Mouse (Mus musculus) forebrain, embryonic 11.5 days (tissue): ENCODE measurements at regions not wholly inside any gene's neighbourhood (a gene's known extent, or its start where the extent isn't known, plus 50 kb on each side); places are given as distances from the start of the nearest gene placed in this dataset.

Experiments
- ATAC-seq: fragments of 200-750 bp; cut with Nextera tagmentation; replicated peaks from 2 replicates; pipeline ENCODE4 v1.8.0; 2017; ENCODE audit warnings: moderate TSS enrichment; ENCODE audit not compliant: low FRiP score
- DNase-seq: peaks from one replicate; pipeline ENCODE4 v3.0.0-alpha.2; 2017; ENCODE audit warnings: low spot score
- H3K27ac ChIP-seq: fragments of 300-500 bp; sonication (generic); 2 replicates; pipeline ENCODE4 v1.5.1; 2014; ENCODE audit warnings: low read depth, low read length
- H3K27me3 ChIP-seq: fragments of 300-500 bp; sonication (generic); 2 replicates; pipeline ENCODE4 v1.6.1; 2014; ENCODE audit warnings: mild to moderate bottlenecking, low read length, mixed read lengths; ENCODE audit not compliant: control insufficient read depth, insufficient read depth
- H3K36me3 ChIP-seq: fragments of 300-500 bp; sonication (generic); 2 replicates; pipeline ENCODE4 v1.6.1; 2014; ENCODE audit warnings: mild to moderate bottlenecking, low read length, moderate library complexity, mixed read lengths; ENCODE audit not compliant: control insufficient read depth, insufficient read depth
- H3K4me1 ChIP-seq: fragments of 300-500 bp; sonication (generic); replicated peaks from 2 replicates; pipeline ENCODE4 v1.6.1; 2014; ENCODE audit warnings: low read length, mixed read lengths; ENCODE audit not compliant: control insufficient read depth, insufficient read depth
- H3K4me2 ChIP-seq: fragments of 300-500 bp; sonication (generic); 2 replicates; pipeline ENCODE4 v1.6.1; 2014; ENCODE audit warnings: low read depth, mild to moderate bottlenecking, low read length, moderate library complexity, mixed read lengths; ENCODE audit not compliant: severe bottlenecking
- H3K4me3 ChIP-seq: fragments of 300-500 bp; sonication (generic); 2 replicates; pipeline ENCODE4 v1.5.1; 2014; ENCODE audit warnings: low read depth, low read length
- H3K9ac ChIP-seq: fragments of 300-500 bp; sonication (generic); 2 replicates; pipeline ENCODE4 v1.6.1; 2014; ENCODE audit warnings: low read length
- H3K9me3 ChIP-seq: fragments of 300-500 bp; sonication (generic); 2 replicates; pipeline ENCODE4 v1.6.1; 2016; ENCODE audit warnings: low read length, mixed read lengths; ENCODE audit not compliant: control insufficient read depth
- WGBS: fragments of 180-500 bp; shearing (Covaris S2); extraction: QIAGEN DNeasy Blood & Tissue Kit; methylation state at CpG from one replicate; pipeline ENCODE4 v1.1.7; 2014; 5-methylcytosine and 5-hydroxymethylcytosine counted together

- DNase-seq: no peak
- no peaks in the 10 kb centered on the region for H3K27me3 ChIP-seq
- H3K4me1 ChIP-seq: 0 out of 2 replicates have a peak, but pooled peaks cover 1% of the 10 kb centered on the region
- no peak overlapping the region for H3K4me3 ChIP-seq
- 89% methylated on average over 4 of the region's 4 CpGs for WGBS
- ATAC-seq: no peak
- no peaks in the 10 kb centered on the region for H3K9me3 ChIP-seq
- H3K36me3 ChIP-seq: no peaks in the 10 kb centered on the region
- no peak overlapping the region for H3K4me2 ChIP-seq
- H3K27ac ChIP-seq: no peak overlapping the region
- no peak overlapping the region for H3K9ac ChIP-seq
These were observed 267.3 kb upstream of the Lyplal1 start for GRCm38 (mm10) chr1:186384440-186384839.

DNA sequence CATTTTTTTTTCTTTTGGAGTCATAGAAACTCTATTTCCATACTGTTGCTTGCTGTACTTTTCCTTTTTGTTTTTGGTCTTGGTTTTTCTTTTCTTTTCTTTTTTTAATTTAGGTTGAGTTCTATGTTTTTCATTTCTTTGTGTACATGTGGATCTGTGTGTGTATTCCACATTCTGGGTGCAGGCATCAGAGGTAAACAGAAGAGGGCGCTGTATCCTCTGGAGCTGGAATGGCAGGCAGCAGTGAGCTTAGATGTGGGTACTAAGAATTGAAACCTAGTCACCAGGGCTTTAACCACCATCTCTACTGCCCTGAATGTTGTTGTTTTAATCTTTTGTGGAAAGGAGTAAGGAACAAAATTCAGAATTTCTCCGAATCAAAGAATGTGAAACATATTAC is 266.3 kb upstream of the Lyplal1 start:
- no peaks in the 10 kb centered on the region for H3K9me3 ChIP-seq
- H3K27me3 ChIP-seq: no peaks in the 10 kb centered on the region
- H3K4me3 ChIP-seq: no peak overlapping the region
- H3K9ac ChIP-seq: no peak overlapping the region
- WGBS: 71% methylated on average over 2 of the region's 2 CpGs
- H3K36me3 ChIP-seq: no peaks in the 10 kb centered on the region
- DNase-seq (no peak), ATAC-seq (no peak)
- no peak overlapping the region for H3K27ac ChIP-seq
- 0 out of 2 replicates have a peak, but pooled peaks cover 1% of the 10 kb centered on the region for H3K4me1 ChIP-seq
- no peak overlapping the region for H3K4me2 ChIP-seq

DNA sequence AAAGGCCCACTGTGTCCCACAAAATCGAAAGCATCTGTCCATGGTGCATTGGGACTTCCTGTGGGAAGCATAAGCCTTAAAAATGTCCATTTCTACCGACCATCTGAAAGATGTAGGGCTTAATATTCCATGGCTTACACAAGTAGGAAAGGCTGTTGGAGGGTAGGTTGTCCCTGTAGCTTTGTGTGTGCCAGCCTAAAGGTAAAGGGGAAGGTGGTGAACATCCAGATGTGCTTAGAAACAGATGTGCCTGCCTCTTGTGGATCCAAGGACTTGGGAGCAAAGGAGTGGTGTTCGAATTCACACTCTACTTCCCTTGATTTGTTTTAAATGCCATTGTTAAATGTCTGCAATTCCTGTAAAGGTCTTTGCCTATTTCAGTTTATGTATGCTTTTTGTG is 265.9 kb upstream of the Lyplal1 start:
- H3K27me3 ChIP-seq: no peaks in the 10 kb centered on the region
- no peak for DNase-seq
- H3K4me2 ChIP-seq: no peak overlapping the region
- no peak overlapping the region for H3K27ac ChIP-seq
- no peak overlapping the region for H3K9ac ChIP-seq
- no peak for ATAC-seq
- no peaks in the 10 kb centered on the region for H3K9me3 ChIP-seq
- 88% methylated on average over 3 of the region's 3 CpGs for WGBS
- H3K36me3 ChIP-seq: no peaks in the 10 kb centered on the region
- no peak overlapping the region for H3K4me3 ChIP-seq
- H3K4me1 ChIP-seq: 0 out of 2 replicates have a peak, but pooled peaks cover 1% of the 10 kb centered on the region

GRCm38 (mm10) chr1:186379938-186380847 is 263.1 kb upstream of the Lyplal1 start:
- WGBS: 84% methylated on average over 10 of the region's 10 CpGs
- Histone ChIP-seq H3K4me2 (no peak overlapping the region), H3K36me3 (no peaks in the 10 kb centered on the region), H3K27me3 (no peaks in the 10 kb centered on the region), H3K9me3 (no peaks in the 10 kb centered on the region), H3K4me3 (no peak overlapping the region), H3K9ac (no peak overlapping the region), H3K4me1 (no peaks in the 10 kb centered on the region), H3K27ac (no peak overlapping the region)
- ATAC-seq (no peak), DNase-seq (no peak)

GRCm38 (mm10) chr1:186376906-186377623 is 260.0 kb upstream of the Lyplal1 start:
- H3K27me3 ChIP-seq: no peaks in the 10 kb centered on the region
- no peak overlapping the region for H3K27ac ChIP-seq
- no peak overlapping the region for H3K4me2 ChIP-seq
- H3K4me1 ChIP-seq: no peaks in the 10 kb centered on the region
- H3K9ac ChIP-seq: no peak overlapping the region
- ATAC-seq (no peak), DNase-seq (no peak)
- 82% methylated on average over 9 of the region's 9 CpGs for WGBS
- no peaks in the 10 kb centered on the region for H3K9me3 ChIP-seq
- H3K4me3 ChIP-seq: no peak overlapping the region
- no peaks in the 10 kb centered on the region for H3K36me3 ChIP-seq

GRCm38 (mm10) chr1:186374009-186374649 is 257.0 kb upstream of the Lyplal1 start:
- Histone ChIP-seq H3K4me2 (no peak overlapping the region), H3K4me3 (no peak overlapping the region), H3K36me3 (no peaks in the 10 kb centered on the region), H3K4me1 (no peaks in the 10 kb centered on the region), H3K27me3 (no peaks in the 10 kb centered on the region), H3K9me3 (no peaks in the 10 kb centered on the region), H3K27ac (no peak overlapping the region), H3K9ac (no peak overlapping the region)
- no peak for DNase-seq
- 86% methylated on average over 9 of the region's 9 CpGs for WGBS
- no peak for ATAC-seq

DNA sequence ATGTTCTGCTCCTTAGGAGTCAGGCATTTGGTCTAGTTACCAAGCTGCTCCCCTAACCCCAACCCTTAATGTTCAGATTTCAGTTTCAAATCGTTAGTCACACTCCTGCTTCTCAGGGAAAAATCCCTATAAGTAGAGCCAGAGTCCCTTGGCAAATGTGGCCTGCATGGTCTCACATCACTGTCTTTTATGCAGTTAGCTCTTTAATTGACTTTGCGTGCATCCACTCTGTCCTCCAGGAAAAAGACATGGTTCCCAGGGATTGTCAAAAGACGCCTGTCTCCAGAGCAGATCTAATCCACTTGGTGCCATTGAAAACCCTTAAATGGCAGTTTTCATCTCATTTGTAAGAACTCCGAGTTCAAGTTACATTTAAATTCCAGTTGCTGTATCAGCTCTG is 256.3 kb upstream of the Lyplal1 start:
- WGBS: 31% methylated on average over 4 of the region's 4 CpGs
- no peak overlapping the region for H3K4me3 ChIP-seq
- no peak overlapping the region for H3K27ac ChIP-seq
- DNase-seq (no peak), ATAC-seq (no peak)
- no peak overlapping the region for H3K4me2 ChIP-seq
- H3K27me3 ChIP-seq: no peaks in the 10 kb centered on the region
- no peak overlapping the region for H3K9ac ChIP-seq
- H3K4me1 ChIP-seq: no peaks in the 10 kb centered on the region
- H3K36me3 ChIP-seq: no peaks in the 10 kb centered on the region
- H3K9me3 ChIP-seq: no peaks in the 10 kb centered on the region

DNA sequence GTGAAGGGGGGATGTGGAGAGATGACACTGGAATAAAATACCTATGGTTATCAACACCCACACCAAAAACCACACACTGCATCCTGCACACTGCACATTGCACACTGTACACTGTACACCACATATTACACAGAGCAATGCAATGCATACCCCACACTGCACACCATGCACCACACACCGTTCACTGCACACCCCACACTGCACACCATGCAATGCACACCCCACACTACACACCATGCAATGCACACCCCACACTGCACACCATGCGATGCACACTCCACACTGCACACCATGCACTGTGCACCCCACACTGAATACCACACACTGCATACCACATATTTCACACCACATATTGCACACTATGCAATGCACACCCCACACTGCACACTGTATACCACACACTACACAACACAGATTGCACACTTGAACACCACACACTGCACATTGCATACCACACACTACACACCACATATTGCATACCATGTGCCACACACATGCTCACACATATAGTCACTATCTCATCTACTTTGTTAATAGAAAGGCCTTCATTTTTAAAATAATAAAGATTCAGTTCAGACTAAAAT is 255.8 kb upstream of the Lyplal1 start:
- H3K9ac ChIP-seq: no peak overlapping the region
- H3K4me1 ChIP-seq: no peaks in the 10 kb centered on the region
- no peak overlapping the region for H3K4me3 ChIP-seq
- H3K4me2 ChIP-seq: no peak overlapping the region
- DNase-seq (no peak), ATAC-seq (peak; percentile 56; the same call in 1 of the 2 replicates)
- no peaks in the 10 kb centered on the region for H3K36me3 ChIP-seq
- no peaks in the 10 kb centered on the region for H3K9me3 ChIP-seq
- 98% methylated on average over 2 of the region's 2 CpGs for WGBS
- no peaks in the 10 kb centered on the region for H3K27me3 ChIP-seq
- no peak overlapping the region for H3K27ac ChIP-seq
